Mouse (Mus musculus): ENCODE measurements around the gene Pcca.

Gene Pcca

GRCm38 (mm10) chr14:122534017-122534924 is at the start of gene Pcca:
Gene Pcca, plus strand, starts transcription at chr14:122534324.
- peak; percentile 96 for DNase-seq (ENCODE audit: low spot score)

DNA sequence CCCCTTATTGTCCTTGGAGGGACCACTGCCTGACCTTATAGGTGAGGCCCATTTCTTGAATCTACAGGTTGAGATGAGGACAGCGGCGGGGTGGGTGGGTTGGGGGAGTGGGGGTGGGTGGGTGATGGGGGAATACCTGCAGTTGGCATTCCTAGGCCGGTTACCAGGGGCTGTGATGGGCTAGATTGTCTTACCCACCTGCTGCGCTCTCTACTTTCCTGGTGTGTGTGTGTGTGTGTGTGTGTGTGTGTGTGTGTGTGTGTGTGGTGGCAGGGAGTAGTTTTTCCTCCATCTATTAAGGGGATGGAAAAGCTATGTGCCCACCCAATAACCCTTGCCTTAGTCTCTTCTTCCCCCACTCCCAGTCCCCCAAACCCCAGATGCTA is 49.7 kb upstream of the Pcca start:
- no peak for DNase-seq (ENCODE audit: low spot score)

DNA sequence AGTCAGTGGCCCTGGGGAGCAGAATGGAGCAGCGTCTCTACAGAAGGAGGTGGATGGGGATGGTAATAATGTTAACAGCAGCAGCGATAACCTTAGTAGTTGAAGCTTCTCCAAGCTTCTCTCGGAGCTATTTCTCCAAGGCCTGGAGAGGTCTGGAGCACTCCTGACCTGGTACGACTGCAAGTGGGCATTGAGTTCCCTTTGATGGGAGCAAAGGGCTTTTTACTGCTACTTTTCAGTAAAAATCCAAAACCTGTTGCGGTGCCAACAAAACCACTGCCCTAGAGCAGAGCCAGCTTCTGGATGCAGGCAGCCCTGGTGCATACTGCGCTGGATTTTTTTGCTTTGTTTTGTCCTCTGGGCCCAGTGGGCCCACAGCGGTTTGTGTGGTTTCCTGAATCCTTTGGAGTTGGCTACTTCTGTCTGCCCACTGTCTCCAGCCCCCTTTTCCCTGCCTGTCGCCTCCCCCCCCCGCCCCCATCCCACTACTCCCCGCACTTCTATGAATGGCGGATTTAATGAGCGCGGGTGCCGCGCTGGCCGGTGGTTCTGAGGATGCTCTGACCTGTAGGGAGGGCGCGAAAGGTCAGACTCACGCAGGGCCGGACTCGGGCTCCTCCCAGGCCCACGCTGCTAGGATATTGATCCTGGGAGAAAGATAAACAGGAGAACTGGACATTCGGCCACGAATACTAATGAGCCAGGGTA is 49.1 kb upstream of the Pcca start:
- no peak for DNase-seq (ENCODE audit: low spot score)

- DNase-seq (ENCODE audit: low spot score), result no peak
Observed at GRCm38 (mm10) chr14:122485635-122486181, 48.4 kb upstream of the Pcca start.

GRCm38 (mm10) chr14:122486611-122487010 is 47.5 kb upstream of the Pcca start:
- DNase-seq (ENCODE audit: low spot score), result no peak

DNA sequence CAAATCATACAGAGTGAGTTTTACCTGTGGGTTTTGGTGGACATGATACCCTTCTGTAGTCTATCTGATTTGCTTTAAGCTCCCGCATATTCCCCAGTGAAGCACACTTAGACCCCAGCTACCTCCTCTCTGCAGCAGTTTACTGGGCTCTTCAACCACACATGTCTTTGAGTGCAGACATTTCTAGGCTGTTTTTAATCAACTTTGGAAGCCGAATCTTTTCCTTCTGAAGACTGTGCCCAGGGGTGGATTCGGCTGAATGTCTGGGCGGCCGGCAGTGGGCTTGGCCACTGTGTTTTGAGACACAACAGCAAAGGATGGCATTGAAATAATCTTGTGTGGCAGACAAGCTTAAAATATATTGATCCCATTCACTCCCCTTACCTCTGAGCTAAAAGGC is 46.8 kb upstream of the Pcca start:
- DNase-seq (ENCODE audit: low spot score), result no peak

DNA sequence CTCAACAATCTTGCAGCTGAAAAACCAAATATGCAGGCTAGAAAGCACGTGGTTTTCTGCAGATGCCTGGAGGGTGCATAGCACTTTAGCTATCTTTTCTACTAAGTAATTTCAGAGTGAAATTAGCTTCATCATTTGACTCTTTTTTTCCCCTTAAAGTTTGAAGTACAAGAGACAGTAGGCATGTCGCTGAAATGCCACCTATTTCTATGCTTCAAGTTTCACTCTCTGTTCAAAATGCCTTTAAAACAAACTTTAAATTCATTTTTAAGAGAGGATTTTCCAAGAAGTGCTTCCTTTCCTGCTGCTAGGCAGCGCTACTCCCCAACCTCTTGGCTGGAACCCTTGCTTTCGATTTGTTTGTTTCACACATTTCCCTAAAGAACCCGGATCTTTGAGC is 45.1 kb upstream of the Pcca start:
- no peak for DNase-seq (ENCODE audit: low spot score)

DNA sequence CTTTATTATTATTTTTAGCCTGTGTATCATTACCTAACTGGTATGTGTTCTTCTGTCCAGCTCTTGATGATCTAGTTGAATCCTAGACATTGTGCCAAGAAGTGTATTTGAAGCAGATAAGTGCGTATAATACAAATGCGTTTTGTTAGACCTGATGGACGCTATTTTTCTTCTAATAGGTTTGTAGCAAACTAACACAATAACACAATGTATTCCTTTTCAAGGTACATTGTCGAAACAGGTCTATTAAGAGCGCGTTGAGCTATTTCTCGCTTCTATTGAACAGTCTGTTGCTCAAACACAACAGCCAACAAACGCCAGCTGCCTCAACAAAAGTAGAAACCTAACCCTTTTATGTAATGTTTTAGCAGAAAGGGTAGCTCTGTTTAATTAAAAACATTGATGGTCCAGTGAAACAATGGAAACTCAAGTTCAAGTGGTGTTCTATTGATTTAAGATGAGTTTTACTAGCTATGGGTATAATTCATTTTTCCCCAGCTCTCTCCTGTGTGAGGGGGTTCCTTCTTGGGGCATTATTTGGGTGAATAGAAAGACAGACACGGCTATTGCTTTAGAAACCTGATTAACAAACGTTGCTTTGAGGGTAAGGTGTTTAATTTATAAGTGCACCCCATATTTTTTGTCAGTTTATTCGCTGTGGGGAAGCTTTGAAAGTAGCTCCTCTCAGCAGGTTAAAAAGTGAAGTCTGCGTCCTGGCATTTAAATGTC is 44.3 kb upstream of the Pcca start:
- no peak for DNase-seq (ENCODE audit: low spot score)

DNA sequence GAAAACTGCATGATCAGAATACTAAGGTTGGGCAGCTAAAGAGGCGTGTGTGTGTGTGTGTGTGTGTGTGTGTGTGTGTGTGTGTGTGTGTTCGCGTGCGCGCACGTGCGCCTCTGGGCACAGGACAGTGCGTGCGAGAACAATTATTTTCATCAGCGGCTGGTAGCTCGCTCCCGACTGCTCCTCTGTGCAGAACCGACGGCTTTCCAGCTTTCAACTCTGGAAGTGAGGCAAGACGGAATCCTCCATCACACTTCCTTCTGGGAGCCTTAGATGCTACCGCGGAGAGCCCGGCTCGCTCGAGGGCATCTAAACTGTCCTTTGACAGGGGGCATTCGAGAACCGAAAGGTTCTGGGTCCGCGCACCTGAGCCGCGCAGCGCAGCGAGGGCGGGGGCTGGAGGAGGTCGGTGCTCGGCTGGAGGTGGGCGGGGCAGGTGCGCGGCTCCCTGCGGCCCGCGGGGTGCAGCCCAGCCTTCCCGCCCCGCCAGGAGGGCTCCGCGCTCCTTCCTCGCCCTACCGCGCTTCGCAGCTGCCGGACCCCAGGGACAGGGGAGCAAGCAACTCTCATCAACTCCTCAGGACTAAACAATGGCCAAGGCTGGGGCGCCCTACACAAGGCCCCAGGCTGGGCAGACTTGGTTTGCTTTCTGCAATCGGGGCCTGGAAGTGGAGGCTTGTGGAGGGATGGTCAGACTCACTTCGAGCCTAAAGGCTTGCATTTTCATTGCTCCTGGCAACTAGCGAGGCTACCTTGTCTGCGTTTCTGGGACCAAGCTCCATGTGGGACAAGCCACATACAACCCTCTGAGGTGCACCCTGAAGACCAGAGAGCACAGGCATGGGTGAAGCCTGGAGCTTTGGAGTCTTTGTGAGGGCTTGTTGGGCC is 43.4 kb upstream of the Pcca start, which contains the start of gene Gm10837:
Gene Gm10837 (plus strand): TSS at position 146 of the 888 bp plus-strand sequence.
- DNase-seq (ENCODE audit: low spot score), result no peak

- no peak for DNase-seq (ENCODE audit: low spot score)
Observed at GRCm38 (mm10) chr14:122491521-122491920, 42.6 kb upstream of the Pcca start.

DNA sequence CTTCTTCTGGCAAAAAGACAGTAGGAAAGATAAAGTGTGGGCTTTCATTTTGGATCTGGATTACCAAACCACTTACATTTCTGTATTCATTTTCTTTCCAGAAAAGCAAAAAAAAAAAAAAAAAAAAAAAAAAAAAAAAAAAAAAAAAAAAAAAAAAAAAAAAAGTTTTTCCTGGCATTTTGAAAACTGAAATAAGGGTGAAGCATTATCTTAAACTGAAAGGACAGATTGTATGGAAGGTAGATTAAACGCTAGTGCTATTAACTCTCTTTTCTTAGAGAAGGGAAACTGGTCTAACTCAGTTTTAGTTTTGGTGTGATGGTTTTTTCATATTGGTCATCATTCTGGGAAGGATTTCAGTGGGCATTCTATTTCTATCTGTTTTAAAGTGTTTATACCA is 42.1 kb upstream of the Pcca start:
- DNase-seq (ENCODE audit: low spot score), result no peak

DNA sequence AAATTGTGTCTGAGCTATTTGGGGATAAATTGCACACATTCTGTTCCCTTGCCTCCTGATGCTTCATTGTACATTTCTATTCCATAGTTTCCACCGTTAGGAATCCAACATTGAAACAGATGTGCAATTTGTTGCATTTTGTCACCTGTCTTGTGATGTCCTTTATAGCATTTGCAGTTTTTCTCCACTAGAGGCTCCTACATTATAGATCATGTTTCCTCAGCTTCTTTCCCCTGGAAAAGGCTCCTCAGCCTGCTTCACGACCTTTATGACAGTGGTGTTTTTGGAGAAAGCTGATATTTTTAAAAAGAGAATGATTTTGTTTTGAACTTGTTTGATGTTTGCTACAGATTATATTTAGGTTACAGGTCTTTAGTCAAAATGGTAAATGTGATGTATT is 25.1 kb upstream of the Pcca start:
- no peak for DNase-seq (ENCODE audit: low spot score)

DNA sequence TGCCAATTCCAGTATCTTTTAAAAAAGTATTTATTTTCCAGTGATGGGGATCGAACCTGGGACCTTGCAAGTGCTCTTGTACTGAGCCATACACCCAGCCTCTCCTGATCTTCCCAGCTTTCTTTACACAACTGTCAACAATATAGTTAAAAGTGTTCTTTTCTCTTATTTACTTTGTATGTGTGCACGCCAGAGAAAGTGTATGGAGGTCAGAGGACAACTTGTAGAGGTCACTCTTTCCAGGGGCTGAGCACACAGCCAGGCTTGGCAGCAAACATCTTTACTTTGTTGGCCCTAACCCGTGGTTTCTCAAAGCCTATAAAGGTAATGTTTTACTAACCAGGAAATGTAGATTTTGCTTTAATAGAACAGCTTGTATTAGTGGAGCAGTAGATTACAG is 22.6 kb upstream of the Pcca start:
- no peak for DNase-seq (ENCODE audit: low spot score)

DNA sequence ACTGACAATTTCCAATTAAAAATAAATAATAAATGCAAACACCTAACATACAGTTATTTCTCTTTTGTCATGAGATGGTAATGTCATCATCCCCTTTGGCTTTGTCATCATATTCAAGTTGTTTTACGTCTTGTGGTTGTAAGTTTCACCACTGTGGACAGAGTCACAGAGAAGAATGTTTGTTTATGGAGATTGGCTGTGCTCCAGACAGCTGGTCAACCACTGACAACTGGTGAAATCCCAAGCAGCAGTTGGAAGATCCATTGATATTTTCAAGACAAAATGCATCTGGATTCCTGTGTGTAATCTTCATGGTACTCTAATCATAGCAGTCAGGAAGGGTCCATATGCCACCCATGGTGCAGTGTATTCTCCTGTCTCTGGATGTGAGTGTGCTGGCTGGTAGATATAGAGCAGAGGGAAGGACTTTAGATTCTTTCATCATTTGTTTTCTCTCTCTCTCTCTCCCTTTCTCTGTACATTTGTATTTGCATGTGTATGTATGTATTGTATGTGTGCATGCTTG is 20.6 kb upstream of the Pcca start:
- peak; percentile 17 for DNase-seq (ENCODE audit: low spot score)

DNA sequence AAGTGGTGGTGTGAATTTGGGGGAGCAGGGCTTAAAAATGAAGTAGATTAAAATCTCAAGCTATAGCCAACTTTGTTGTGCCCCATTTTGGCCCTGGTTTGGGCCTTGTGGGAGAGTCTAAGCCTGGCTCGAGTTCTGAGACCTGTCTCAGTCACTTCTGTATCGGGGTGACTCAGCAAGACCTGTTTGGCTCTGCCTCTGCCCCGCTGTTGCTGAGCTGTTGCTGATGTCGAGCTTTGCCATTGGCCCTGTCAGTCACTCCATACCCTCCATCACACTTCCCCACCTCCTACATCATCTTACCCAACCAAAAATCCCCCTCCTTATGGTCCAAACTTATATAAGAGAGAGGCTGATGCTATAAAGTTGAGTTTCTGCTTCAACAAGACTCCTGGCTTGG is 5.6 kb upstream of the Pcca start:
- no peak for DNase-seq (ENCODE audit: low spot score)

DNA sequence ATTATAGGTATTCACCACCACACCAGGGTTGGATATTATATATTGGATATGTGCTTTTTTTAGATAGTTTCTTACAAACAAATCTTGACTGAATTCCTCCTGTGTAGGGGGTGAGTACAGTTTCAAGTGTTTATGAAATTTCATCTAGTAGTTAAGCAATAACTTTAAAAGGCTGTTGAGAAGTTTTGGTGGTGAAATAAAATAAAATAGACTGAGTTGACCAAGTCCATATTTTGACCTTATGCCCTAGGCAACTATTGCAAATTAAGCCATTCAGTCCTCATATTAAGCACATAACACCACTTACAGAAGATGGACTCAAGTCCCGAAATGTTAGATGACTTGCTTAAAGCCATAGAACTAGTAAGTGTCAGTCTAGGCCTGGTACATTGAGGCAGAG is 1.9 kb downstream of the Pcca start:
- DNase-seq (ENCODE audit: low spot score), result no peak

- no peak for DNase-seq (ENCODE audit: low spot score)
Observed at GRCm38 (mm10) chr14:122548421-122548820, 14.3 kb downstream of the Pcca start.

- no peak for DNase-seq (ENCODE audit: low spot score)
Observed at GRCm38 (mm10) chr14:122548905-122549304, 14.8 kb downstream of the Pcca start.

GRCm38 (mm10) chr14:122552761-122553445 is 18.8 kb downstream of the Pcca start:
- DNase-seq (ENCODE audit: low spot score), result no peak

DNA sequence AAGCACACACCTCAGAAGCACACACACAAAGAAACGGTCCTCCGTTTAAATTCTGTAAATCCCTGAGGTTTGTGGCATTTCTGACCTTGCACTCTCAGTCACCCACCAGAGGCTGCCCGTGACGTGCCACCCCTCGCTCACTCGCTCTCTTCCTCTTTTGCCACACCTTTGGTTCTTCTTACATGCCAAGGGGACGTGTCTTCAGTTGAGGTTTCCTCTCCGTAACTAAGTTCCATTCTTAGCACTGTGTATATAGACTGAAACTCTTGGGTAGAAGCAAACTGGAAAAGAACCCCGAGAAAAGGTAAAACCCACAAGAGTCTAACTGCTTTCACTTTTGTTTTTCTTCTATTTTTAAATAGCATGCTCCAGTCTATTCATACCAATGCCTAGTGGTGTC is 23.2 kb downstream of the Pcca start:
- DNase-seq (ENCODE audit: low spot score), result no peak

All from MN1 (cell line).